Mouse (Mus musculus): ENCODE data around the gene Ttyh3.

DNA sequence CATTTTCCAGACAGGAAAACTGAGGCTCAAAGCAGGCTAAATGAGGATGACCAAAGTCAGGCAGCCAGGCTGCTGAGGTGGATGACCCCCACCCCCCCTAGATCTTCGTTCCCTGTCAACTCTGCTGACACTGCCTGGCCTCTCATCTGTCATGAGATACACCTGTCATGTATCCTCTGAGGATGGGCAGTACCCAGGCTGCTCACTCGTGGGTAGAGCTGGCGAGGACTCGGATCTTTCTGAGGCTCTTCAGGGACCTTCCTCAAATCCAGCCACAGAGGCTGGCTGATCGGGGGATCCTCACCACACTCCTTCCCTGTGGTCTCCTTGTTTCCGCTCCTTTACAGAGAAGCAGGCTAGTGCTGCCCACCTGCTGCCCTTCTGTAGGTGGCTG is 32.7 kb downstream of the Ttyh3 start:
- TF ChIP-seq CTCF (IDR thresholded peaks at IDR 0.05; ENCODE audit: low read depth) (no peak), EP300 (IDR thresholded peaks at IDR 0.05; ENCODE audit: low read depth) (no peak)

All from liver, postnatal 0 days (tissue).